Mouse (Mus musculus) natural killer cell, adult 2 months (primary cell): ENCODE data around the gene Vhl.

ENCODE experiments used
- DNase-seq, 2 experiments: peaks; one replicate each; pipeline ENCODE4 v3.0.0; 2022; ENCODE audit warnings: low spot score in 2 of 2

Vhl gene

GRCm38 (mm10) chr6:113624989-113625770 lies 1.4 kb downstream of the Vhl start:
- DNase-seq = no peak

- DNase-seq = no peak
These were observed 6.6 kb downstream of the Vhl start for GRCm38 (mm10) chr6:113630322-113630721.

DNA sequence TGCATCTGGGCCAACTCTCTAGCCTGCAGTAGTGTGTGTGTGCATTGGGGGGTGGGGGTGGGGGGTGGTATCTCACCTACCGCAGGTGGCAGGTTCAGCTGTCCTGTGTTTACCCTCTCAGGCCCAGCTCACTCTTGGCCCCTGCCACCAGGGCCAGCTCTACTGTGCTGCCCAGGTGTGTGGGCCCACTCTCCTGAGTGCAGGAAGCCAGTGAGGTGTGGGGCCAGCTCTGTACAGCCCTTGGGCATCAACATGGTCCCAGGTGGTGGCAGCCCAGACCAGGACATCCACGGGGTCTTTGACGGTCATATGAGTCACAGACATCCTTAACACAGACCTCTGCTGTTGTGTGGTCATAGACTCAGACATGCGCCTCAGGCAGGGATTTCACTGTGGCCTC lies 9.1 kb downstream of the Vhl start:
- DNase-seq = no peak

GRCm38 (mm10) chr6:113638302-113639040 lies 14.7 kb downstream of the Vhl start, which contains the start of gene Irak2:
Gene Irak2, plus strand, starts transcription at chr6:113638467.
- DNase-seq = peak; percentile 93 to 96

DNA sequence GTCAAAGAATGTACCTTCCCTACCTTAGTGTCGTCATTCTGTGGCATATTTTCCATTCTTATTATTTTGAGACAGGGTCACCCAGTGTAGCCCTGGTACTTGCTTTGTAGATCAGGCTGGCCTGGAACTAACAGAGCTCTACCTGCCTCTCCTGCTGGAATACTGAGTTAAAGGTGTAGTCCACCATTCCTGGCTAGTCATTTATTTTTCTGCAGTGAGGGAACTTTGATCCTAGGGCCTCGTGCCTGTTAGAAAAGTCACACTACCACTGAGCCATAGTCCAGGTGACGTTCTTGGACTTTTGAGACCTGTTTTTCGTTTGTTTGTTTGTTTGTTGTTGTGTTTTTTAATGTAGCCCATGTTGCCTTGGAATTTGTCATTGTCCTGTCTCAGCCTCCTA lies 15.4 kb downstream of the Vhl start:
- no peak for DNase-seq

DNA sequence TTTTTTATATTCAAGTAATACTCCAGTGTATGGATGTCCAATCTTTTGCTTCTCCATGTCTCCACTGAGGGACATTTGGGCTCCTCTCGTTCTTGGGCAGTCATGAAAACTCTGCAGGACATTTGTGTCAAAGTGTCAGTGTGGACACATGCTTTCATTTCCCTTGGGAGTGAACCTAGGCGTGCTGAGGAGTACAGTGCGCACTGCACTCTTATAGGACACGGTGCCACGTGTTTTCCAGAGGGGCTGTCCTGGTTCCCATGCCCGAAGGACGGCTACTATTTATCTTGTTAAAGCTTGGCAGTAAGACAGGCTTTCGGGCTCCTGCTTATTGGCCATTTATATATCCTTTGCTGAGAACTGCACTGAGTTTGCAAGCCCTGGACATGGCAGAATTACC lies 18.8 kb downstream of the Vhl start:
- no peak for DNase-seq

DNA sequence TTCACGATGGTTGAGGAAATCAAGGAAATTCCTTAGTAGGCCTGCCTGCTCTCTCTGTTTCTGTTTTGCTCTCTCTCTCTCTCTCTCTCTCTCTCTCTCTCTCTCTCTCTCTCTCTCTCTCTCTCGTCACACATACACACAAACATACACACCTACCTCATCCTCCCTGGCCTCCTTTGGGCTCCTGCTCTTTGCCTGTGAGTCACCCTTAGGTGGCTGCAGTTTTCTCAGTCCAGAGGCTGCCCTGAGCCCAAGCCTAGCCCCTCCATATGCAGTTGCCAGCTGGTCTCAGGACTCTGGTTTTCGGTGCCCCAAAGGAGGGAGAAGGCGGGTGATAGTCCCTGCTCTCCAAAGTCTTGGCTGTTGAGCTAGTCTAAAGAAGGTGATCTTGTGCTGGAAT lies 19.3 kb downstream of the Vhl start:
- peak in 1 of 2 experiments; percentile 38 for DNase-seq

- DNase-seq = no peak
These were observed 20.2 kb downstream of the Vhl start for GRCm38 (mm10) chr6:113643967-113644366.

DNA sequence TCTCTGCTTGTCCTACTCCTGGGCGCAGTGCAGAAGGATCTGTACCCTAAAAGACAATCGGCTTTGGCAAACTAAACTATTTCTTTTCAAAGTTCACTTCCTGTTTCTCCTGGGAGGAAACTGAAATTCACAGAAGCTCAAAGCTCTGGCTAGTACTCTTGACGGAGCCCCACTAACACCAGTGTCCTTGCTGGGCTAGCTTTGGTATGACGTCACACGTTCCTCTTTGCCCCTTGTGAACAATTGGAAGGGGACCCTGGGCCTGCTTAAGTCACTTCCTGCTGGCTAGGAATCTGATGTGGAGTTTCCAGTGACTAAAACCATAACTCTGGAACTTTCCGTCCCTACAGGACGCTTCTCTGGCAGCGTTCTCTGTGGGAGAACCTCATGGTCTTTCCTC lies 21.0 kb downstream of the Vhl start:
- DNase-seq = peak in 1 of 2 experiments; percentile 14

- DNase-seq = peak; percentile 33 to 64
These were observed 25.8 kb downstream of the Vhl start for GRCm38 (mm10) chr6:113649346-113650196.

DNA sequence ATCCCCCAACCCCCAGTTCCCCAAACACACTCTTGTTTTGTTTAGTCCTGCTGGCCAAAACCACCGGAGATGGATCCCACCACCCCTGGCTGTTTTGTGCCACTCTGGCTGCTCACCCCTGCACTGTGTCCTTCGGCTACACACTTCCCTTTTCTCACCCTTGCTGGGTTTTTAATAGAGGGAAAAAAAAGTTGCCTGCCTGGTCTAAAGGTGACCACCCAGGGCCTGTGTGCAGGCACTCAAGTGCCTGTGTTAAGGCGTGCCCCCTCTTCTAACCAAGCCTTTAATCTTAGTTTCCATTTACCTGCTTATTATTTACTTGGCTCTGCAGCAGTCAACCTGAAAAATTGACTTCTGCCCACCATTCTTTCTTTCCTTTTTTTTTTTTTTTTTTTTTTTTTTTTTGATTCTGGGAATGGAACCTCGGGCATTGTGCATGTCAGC lies 26.5 kb downstream of the Vhl start:
- peak in 1 of 2 experiments; percentile 47 for DNase-seq

- DNase-seq = no peak
These were observed 27.9 kb downstream of the Vhl start for GRCm38 (mm10) chr6:113651626-113652025.

GRCm38 (mm10) chr6:113653551-113653950 lies 29.8 kb downstream of the Vhl start:
- DNase-seq = no peak

DNA sequence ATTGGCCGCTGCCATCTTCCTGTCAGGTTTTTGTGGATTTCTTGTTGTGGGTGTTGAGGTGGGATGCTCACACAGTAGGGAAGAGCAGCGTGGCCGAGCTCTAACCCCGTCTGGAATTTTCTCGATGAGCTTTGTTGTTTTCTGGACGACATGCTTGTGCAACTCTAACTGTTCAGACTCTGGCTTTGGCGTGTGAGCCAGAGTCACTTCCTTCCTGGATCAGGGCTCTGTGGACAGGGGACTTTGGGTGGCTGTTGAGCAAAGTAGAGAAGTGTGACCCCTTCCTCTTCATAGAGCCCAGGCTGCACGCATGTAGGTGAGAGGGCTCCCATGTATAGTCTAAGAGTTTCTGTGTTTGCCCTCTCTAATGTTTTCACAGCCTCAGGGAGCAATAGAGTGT lies 30.3 kb downstream of the Vhl start:
- DNase-seq = peak in 1 of 2 experiments; percentile 20

GRCm38 (mm10) chr6:113654753-113655397 lies 31.1 kb downstream of the Vhl start:
- peak; percentile 91 to 95 for DNase-seq

DNA sequence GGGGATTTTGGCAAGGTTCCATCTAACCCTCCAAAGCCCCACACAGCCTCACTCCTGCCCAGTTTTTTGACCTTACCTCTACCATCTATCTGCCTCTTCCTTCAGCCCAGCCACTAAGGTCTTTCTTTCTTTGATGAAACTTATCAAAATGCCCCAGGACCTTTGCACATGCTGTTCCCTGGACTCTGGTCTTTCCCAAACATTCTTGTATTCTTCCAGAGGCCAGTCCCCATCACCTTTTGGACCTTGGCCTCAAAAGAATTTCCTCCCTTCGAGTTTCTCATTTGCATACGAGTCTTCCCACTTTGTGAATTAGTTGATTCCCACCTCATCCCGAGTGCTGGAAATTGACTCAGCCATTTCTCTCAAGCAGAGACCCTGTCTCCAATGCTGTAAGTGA lies 31.7 kb downstream of the Vhl start:
- no peak for DNase-seq

- DNase-seq = no peak
These were observed 33.1 kb downstream of the Vhl start for GRCm38 (mm10) chr6:113656847-113657246.

DNA sequence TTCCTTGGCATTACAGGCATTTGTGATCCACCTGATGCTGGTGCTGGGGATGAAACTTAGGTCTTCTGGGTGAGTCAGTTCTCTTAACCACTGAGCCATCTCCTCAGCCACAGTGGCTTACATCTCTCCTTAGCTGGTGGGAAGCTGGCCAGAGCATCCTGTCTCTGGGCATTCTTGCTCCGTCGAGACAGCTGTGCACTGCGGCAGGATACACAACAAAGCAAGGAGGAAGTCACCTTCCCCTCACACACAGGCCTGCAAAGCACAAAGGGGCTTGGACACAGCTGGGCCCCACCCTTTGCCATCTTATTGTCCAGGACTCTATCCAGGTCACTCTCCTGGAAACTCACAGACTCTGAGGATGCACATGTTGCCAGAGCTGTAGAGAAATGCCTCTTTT lies 34.5 kb downstream of the Vhl start:
- peak in 1 of 2 experiments; percentile 34 for DNase-seq

- DNase-seq = no peak
These were observed 36.1 kb downstream of the Vhl start for GRCm38 (mm10) chr6:113659648-113660491.
